Mouse (Mus musculus) embryonic fibroblast, embryonic 13.5 days (primary cell): ENCODE data around the gene Rrbp1.

Source experiments
- CTCF ChIP-seq: IDR thresholded peaks from 2 replicates; pipeline ENCODE4 v1.5.1; 2011; ENCODE audit warnings: mild to moderate bottlenecking, control low read depth, low read length, moderate library complexity, borderline replicate concordance; ENCODE audit not compliant: insufficient read depth
- POLR2A ChIP-seq: IDR thresholded peaks from 2 replicates; pipeline ENCODE4 v1.6.1; 2011; ENCODE audit warnings: low read depth, mild to moderate bottlenecking, control low read depth, low read length, moderate library complexity

- TF ChIP-seq CTCF, result no peak
- no peak for TF ChIP-seq POLR2A
Measured at GRCm38 (mm10) chr2:144022441-144022840, 11.4 kb upstream of the Rrbp1 start.
